Mouse (Mus musculus): ENCODE results near the gene Cyp2b10.
"Not testable (repeated sequence)": the region's sequence is repeated elsewhere in the genome, so short reads cannot be mapped to it uniquely, and the experiment has no call there.

Gene Cyp2b10

DNA sequence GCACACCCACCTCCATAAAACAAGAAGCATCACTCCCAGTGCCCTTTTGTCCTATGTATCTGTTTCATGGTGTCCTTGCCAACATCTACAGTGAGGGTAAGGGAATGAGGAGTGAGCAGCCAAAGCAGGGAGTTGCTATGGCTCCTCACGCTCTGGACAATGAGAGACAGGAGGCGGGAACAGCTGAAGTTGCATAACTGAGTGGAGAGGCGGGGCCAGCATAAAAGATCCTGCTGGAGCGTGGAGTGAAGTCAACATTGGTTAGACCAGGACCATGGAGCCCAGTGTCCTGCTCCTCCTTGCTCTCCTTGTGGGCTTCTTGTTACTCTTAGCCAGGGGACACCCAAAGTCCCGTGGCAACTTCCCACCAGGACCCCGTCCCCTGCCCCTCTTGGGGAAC lies at the start of gene Cyp2b10:
TSS of gene Cyp2b10 (plus strand) at position 210 of the 400 bp plus-strand sequence.
- no peak for DNase-seq (ENCODE audit: low spot score in 2 of 2)

DNA sequence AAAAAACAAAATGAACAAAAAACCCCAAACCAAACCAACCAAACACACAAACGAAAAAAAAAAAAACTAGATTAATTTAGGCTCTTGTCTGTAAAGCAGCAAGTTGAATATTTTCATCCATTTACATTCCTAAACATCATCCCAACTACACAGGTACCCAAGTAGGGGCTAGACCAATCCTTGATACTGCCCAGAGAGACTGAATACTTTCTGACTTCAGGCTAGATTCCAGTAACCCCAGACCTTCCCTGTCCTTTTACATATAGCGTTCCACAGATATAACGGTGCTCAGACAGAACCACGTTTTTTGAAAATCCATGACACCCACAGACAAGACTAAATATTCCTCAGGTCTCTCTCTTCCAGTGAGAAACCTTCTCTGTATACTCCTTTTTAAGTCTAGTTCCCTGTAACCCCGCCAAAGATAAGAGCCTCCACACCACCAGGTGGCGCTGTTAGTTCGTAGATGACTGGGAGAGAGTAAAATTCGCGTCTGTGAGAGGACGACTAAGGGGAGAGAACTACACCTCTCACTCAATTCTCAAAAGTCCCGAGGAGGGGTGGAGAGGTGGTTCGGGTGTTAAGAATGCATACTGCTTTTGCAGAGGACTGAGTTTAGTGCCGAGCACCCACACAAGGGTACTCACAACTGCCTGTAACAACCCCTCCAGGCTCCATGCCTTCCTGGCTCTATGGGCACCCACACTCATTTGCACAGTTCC lies 49.5 kb upstream of the Cyp2b10 start:
- peak; percentile 81 to 87 for DNase-seq (ENCODE audit: low spot score in 2 of 2)

DNA sequence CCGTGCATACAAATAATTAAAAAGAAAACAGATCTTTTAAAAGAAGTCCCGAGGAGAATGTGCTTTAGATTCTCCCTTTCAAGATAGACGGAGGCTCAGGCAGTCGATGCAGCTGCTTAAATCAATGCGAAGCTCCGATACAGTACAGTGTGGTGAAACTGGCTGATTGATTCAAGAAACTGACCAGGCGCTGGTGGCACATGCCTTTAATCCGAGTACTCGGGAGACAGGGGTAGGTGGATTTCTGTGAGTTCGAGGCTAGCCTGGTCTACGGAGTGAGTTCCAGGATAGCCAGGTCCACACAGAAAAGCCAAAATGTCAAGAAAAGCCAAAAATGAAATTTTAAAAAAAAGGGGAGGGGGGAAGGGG lies 49.0 kb upstream of the Cyp2b10 start:
- DNase-seq (ENCODE audit: low spot score in 2 of 2): no peak

DNA sequence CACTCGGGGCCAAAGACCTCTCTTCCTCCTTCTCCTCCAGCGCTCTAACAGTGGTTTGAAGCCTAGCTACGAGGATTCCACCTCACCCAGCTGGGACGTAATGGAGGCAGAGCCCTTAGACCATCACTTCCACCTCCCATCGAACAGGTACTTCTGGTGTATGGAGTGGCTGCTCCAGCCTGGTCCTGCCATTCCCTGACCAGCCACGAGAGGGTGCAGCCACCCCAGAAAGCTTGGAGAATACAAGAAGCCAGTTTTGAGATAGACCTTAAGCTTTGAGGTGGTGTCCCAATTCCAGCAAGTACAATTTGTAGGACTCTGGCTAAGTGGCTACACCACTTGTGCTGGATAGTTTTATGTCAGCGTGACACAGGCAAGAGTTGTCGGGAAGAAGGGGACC lies 42.3 kb upstream of the Cyp2b10 start:
- DNase-seq (ENCODE audit: low spot score in 2 of 2): peak; percentile 35 to 59

DNA sequence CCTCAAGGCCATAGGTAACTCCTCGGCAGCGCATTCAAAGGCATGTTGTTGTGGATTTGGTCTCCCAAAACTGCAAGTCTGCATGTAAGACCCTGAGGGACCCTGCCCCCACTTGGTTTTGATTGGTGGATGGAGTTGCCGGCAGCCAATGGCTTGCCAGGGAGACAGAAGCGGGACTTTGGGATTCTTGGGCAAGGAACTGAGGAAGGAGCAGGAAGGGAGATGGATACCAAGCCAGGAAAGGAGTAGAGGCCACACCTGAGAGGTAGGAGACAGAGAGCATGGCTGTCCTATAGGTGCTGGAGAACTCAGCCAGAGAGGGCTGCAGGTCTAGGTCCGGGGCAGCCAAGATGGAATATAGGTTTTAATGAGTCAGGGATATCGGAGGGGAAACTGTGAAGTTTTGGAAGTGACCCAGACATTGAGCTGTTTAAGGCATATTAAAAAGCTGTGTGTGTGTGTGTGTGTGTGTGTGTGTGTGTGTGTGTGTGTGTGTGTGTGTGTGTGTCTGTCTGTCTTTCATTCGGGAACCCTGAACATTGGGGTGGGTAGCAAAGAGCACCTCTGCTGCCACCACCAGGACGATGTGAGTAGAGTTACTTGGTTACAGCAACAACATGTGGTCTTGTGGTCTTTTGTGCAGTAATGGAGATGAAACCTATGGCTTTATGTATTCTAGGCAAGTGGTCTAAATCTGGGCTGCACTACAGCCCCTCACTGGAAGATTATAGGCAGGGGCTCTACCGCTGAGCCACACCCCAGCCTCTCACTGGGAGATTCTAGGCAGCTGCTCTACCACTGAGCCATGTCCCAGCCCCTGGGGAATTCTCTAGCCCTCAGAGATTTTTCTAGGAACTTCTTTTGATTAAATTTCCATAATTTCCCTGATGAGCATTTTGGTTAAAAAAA lies 37.2 kb upstream of the Cyp2b10 start:
- no peak for DNase-seq (ENCODE audit: low spot score in 2 of 2)

DNA sequence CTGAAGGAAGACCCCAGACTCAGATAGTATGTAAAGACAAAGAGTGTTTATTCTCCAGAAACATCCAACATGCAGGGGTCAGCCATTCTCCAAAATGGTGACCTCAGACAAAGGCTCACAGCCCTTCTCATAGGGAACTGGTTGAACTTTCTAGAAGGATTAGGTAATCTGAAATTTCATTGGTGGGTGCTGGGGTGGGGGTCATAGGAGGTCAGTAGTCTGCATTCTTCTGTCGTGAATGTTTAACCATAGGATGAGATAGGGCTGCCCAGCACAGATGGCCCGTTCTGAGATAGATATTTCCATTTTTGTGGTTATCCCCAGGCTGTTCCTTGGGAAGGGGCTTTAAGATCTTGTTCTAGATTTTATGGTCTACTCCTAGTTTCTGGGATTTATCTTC lies 35.1 kb upstream of the Cyp2b10 start:
- DNase-seq (ENCODE audit: low spot score in 2 of 2): no peak

DNA sequence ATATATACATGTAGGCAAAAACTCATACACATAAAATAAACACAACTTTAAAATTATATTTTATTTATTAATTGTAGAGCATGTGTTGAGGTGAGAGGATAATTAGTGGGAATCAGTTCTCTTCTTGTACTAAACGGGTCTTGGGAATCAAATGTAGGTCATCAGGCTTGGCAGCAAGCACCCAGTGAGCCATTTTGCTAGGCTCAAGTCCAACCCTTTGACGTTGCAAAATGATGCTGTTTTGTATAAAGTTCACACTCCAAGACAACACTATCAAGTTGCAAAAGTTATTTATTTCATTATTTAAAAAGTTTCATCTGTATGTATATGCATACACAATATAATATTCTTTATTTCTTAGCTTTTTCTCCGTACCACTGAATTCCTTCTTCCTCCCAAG lies 33.7 kb upstream of the Cyp2b10 start:
- no peak for DNase-seq (ENCODE audit: low spot score in 2 of 2)

DNA sequence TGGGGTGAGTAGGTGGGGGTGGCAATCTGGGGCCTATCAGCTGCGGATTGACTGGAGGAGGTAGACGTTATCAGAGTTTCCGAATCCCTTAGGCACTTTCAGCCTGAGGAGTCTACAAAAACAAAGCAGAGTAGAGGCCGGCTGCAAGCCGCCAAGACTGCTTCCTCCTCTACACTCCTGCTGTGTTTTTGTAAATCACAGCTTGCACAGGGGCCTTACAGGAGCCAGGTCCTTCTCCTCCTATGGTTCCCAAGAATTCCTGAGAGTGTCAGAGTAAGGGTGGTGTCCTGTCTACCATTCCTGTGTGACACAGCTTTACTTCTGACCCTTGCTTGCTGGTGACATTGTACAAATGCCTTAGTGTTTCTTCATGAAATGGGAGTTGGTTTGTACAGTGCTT lies 32.6 kb upstream of the Cyp2b10 start:
- DNase-seq (ENCODE audit: low spot score in 2 of 2): no peak

DNA sequence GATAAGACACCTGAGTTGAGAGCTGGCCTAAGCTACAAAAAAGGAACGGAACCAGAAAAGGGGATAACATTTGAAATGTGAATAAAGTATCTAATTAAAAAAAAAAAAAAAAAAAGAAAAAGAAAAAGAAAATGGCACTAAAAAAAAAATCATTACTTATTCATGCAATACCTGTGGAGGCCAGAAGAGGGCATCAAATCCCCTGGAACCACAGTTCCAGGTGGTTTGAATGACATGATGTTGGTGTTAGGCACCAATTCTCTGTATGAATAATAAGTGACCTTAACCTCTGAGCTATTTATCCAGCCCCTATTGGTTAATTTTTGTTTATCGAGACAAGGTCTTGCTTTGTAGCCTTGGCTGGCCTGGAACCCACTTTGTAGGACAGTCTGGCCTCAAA lies 27.6 kb upstream of the Cyp2b10 start:
- no peak for DNase-seq (ENCODE audit: low spot score in 2 of 2)

DNA sequence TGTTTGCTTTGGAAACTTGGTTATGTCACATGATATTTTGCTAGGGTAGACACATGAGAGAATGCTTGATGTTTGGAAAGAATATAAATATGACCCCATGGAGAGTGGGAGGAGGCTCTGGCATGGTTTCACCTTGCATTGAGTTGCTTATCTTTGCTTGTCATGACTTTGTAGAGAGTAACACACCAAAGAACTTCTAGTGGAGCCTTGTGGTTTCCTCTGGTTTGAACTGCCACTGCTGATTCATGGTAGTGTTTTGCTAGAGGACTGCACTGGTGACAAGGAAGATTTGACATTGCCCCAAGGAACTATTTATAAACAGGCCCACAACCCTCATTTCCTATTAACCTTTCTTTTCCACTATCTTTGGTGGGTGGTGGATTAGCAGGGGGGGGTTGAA lies 24.8 kb upstream of the Cyp2b10 start:
- DNase-seq (ENCODE audit: low spot score in 2 of 2): no peak

DNA sequence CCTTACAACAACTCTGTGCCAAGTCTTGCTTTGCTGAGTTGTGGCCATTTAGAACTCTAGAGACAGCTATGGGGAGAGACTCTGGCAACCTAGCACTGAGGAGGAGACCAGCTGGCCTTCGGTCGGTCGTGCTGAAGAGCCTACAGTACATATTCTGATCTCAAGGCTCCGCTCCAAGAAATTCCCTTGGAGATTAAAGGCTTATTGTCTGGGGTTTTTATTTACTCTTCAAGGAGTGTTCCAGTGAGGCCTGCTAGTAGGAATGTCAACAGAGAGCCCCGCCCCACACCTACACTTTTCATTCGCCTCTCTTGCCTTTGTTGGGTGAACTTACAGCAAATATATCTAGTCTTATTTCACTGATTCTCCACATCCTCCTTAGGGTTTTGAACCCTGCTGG lies 18.7 kb upstream of the Cyp2b10 start:
- DNase-seq (ENCODE audit: low spot score in 2 of 2): no peak

DNA sequence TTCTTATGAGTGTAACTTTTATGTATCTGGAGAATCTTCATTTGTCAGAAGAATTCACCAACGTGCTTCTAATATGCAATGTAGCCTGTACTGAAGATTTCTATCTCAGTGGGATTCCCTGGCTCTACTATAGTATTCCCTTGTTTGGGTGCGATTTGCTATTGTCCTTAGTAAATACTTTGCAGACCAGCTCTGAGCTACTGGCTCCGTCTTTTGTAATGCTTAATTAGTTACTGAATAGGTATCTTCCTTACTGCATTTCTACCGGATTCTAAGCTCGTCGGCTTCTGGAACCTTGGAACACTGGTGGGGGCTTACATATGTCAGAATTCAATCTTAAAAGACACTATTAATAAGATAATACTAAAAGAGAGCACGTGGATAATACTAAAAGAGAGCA lies 16.7 kb upstream of the Cyp2b10 start:
- DNase-seq (ENCODE audit: low spot score in 2 of 2): not testable (repeated sequence)

DNA sequence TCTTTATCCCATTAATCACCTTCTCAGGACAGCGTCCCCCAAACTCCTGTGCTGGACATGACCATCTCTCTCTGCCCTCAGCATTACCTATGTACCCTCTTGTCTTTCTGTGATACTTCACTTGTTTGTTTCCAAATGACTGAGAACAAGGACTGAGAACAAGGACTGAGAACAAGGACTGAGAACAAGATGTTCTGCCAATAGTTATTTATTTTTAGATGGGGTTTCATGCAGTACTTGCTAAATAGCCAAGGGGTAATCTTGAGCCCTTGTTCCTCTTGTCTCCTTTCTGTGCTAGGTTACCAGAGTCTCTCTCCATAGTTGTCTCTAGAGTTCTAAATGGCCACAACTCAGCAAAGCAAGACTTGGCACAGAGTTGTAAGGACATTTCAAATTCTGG lies 13.1 kb upstream of the Cyp2b10 start:
- no peak for DNase-seq (ENCODE audit: low spot score in 2 of 2)

DNA sequence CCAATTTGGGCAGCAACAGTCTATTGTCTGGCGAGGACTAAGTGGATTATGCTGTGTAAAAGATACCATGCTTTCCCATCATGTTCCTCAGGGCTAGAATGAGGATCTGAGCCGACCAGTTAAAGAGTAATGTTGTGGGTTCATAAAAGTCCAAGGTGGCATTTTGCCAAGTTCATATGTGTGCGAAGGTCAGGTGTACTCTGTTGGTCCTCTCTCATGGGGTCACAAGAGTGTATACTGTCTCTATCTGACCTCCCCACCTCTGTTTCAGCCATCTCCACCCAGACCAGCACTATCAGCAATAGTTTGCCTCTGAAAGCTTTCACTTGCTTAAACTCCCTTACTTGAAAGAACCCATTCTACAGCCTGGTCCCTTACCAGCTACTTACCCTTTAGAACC lies 9.7 kb upstream of the Cyp2b10 start:
- DNase-seq (ENCODE audit: low spot score in 2 of 2): no peak

DNA sequence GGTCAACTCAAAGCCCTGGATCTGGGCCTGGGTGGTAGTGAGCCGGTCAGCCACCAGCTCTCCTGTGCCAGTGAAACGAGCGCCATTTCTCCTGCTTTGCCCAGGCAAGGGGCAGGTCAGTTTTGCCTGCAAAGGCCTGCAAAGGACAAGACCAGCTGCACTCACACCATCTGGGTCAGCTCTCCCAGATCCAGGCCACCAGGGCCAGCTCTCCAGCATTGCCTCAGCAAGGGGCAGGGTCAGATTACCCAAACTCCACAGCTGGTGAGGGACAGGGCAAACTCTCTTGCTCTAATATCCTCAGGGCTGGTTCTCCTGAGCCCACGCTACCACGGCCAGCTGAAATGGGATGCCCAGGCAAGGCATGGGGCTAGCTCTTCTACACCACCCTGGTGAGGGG lies 4.3 kb upstream of the Cyp2b10 start:
- no peak for DNase-seq (ENCODE audit: low spot score in 2 of 2)

DNA sequence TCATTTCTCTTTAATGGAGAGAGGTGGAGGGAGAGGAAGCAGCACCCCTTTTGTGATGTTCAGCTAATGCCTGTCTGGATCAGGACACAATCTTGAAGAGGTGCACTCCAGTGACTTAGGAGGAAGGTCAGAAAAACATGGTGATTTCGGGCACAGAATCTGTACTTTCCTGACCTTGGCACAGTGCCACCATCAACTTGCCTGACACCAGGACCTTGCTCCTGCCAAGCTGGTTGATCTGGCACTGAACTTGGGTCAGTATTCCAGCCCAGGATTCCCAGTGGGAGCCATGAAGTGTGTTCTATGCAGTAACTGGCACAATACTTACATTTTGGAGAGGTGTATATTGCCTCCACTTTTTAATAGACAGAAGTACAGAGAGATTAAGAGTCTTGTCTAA lies 2.3 kb upstream of the Cyp2b10 start:
- no peak for DNase-seq (ENCODE audit: low spot score in 2 of 2)

DNA sequence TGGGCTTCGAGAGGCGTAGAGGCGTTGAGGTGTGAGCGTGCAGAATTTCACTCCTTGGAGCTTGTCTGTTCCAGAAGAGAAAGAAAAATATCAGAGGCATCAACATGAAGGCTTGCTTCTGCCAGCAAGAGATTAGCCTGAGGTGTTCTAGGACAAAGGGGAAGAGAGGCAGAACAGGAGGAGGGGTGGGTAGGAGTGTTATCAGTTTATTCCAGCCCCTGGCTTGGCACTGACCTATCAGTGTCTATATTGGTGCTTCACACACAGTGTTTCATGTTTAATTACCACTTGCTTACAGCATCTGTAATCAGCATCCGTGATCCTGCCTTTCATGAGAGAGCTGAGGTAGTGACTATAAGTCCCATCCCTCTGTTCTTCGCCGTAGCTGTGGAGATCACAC lies 644 bp downstream of the Cyp2b10 start:
- DNase-seq (ENCODE audit: low spot score in 2 of 2): no peak

DNA sequence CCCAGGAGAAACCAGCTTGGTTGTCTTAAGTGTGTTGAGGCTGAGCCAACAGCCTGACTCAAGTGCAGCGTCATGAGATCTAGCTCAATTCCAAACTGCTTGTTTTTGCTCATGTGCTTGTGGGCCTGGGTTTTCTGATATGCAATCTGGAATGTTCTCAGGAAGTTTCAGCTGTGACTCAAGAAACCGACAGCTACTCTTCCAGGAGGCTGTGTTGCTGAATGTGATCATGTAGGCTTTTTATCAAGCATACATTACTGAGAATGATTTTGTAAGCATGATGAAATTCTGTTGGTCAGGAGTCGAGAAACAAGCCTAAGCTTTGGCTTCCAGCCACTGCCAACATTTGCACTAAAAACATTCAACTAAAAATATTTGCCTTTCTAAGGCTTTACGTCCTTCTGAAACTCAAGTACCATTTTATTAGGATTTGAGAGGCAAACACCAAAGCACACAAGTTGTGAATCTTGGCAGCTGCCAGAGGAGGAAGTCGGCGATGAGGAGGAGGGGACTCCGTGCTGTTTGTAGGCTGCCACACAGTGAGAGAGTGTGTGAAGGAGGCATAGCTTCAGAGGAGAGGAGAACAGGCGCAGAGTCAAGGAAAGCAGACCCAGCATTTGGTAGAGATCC lies 4.8 kb downstream of the Cyp2b10 start:
- no peak for DNase-seq (ENCODE audit: low spot score in 2 of 2)

DNA sequence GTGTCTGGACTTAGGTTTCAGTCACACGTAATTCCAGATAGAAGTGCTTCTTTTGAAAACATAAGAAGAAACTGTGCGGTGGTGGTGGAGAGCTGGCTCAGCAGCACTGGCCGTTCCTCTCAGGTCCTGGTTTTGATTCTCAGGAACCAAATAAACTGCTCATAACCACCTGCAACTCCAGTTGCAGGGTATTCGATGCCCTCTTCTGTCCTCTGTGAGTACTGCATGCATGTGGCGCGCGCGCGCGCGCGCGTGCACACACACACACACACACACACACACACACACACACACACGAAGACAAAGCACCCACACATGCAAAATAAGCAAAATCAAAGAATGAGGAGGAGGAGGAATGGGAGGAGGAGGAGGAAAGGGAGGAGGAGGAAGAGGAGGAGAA lies 5.7 kb downstream of the Cyp2b10 start:
- no peak for DNase-seq (ENCODE audit: low spot score in 2 of 2)

DNA sequence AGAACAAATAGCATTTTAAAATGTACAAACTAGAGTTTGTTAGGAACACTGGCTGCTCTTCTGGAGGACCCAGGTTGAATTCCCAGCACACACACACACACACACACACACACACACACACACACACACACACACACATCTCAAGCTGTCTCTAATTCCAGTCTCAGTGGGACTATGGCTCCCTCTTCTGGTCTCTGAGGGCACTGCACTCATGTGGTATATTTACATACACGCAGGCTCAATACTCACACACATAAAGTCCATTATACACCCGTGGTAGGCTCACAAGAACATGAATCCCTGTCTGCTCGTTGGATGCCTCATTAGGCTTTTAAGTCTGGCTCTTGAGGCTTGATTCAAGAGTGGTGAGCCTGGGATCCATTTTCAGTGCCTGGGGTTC lies 6.6 kb downstream of the Cyp2b10 start:
- no peak for DNase-seq (ENCODE audit: low spot score in 2 of 2)

DNA sequence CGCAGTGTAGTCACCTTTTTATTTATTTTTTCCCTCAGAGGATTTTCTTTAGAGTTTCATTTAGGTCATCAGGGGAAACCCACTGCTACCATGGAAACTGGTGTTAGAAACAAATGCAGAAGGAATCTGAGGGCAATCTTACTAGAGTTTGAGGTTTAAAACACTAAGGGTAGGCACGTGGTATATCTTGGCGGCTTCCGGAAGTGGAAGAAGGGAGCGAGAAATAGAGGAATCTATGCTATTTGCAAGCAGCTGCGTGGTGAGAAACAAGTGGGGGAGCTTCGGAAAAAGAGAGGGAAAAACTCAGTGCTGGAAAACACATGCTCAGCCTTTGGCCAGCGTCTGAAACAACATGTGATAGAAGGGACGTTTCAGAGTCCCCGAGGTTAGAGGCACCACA lies 7.1 kb downstream of the Cyp2b10 start:
- no peak for DNase-seq (ENCODE audit: low spot score in 2 of 2)

DNA sequence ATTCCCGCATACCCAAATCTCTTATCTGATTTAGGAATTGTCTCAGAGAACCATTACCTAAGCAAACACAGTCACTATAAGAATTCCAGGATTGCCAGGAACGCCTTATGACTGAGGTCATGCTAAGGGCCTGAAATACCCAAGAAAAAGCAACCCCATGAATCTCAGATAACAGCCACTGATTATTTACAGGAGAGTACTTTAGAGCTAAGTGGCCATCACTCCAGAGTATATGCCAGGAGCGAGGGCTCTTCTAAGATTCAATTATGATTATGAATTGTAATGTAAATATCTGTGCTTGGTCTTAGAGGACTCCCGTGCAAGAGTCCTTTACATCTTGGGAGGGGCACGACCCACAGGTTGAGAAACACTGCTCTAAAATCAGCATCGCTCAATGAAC lies 10.0 kb downstream of the Cyp2b10 start:
- DNase-seq (ENCODE audit: low spot score in 2 of 2): no peak

DNA sequence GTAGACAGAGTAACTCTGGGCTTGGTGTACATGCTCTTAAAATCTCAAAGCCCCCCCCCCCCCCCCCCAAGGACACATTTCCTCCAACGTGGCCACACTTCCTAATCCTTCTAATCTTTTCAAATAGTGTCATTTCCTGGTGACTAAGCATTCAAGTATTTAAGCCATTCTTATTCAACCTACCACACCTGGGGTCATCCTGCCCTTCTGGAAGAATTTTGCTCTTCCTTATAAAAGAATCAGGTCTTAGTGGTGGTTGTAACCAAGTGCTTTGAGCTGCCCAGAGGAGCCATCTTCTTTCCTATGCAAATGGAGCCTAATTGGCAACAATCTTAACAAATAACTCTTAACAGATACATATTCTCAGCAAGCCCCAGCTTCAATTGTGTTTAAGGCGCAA lies 12.6 kb downstream of the Cyp2b10 start:
- DNase-seq (ENCODE audit: low spot score in 2 of 2): no peak

Measured in frontal cortex, postnatal 25 days (tissue).